Mouse (Mus musculus) small intestine, adult 10 weeks (tissue): ENCODE data around the gene Mios. TPM values are rescaled to one million over a fixed set of nuclear protein-coding genes. Genes with fewer than 3 reads are reported as not detected.

ENCODE experiments used
- polyA plus RNA-seq: library from polyadenylated mRNA; stranded (reverse); fragments of 350-450 nt; fragmentation: Illumina TruSeq; extraction: RNeasy Lipid Tissue Mini Kit (QIAGEN cat#74804); gene quantifications from one replicate; pipeline ENCODE4 v1.2.3, GENCODE M21; 2014; ENCODE audit warnings: low replicate concordance

Gene Mios
- polyA plus RNA-seq: 15.8 TPM

GRCm38 (mm10) chr6:8209047-8209865 lies at the start of gene Mios:
Gene Mios, plus strand, starts transcription at chr6:8209222.

DNA sequence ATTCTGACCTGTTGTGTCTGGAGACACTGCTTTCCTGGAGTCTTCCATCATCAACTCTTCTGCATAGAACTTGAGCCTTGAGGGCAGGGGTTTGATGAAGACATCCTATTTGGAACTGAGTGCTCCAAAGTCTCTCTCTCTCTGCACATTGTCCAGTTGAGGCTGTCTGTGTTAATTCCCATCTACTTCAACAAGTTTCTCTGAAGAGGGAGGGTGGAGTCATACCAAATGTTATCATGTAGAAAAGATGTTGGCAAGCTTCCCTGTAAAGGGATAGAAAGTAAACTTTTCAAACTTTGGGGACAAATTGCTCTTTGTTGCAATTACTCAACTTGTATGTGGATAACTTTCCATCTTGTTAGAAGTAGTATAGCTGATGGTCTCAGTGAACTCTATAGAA lies 16.5 kb upstream of the Mios start, which contains the start of gene Col28a1:
TSS of gene Col28a1 (minus strand) at position 101 of the 400 bp plus-strand sequence.

GRCm38 (mm10) chr6:8259004-8259666 lies 50.1 kb downstream of the Mios start, which contains the start of the genes Rpa3, Umad1 and Gm45062:
Gene Rpa3, minus strand, starts transcription at chr6:8259173.
Gene Umad1, plus strand, starts transcription at chr6:8259288.
Gene Gm45062, plus strand, starts transcription at chr6:8259450.

Other genes starting within 250 kb of the Mios start
- 0.30 TPM for gene Col28a1, start 16.6 kb upstream of the Mios start, polyA plus RNA-seq
- 95.7 TPM for gene Rpa3, start 50.0 kb downstream of the Mios start, polyA plus RNA-seq
- gene Umad1, start 50.1 kb downstream of the Mios start, polyA plus RNA-seq: 46.7 TPM
- gene Gm45062, start 50.2 kb downstream of the Mios start, polyA plus RNA-seq: 16.7 TPM